ENCODE assay signal across 29 mouse cellular contexts in genomic region chr5:35417707-35418106, GRCm38 (mm10). TPM values are rescaled to one million over a fixed set of nuclear protein-coding genes. Genes with fewer than 3 reads are reported as not detected.
A peak's percentile ranks its signal among the peaks of the same experiment; 100 is the strongest.
DNase-seq lines count a peak whose midpoint lies in the region; ATAC-seq lines count a peak whose summit lies in the region.
"Had no signal": no experiment of that assay in that cellular context is flagged by ENCODE, and none has a peak within 500 bp of the region (broad histone marks: within the 10 kb centered on the region; RNA-seq: fewer than 3 reads in every experiment).

No protein-coding gene starts in this region.

- no peak overlapping the region for H3K9ac ChIP-seq in neural tube, embryonic 15.5 days (replicated peaks)
- H3K9ac ChIP-seq: forebrain, embryonic 13.5 days; heart, embryonic 13.5 days; hindbrain, embryonic 12.5 days; hindbrain, embryonic 15.5 days had no signal

- no peak overlapping the region for H3K4me3 ChIP-seq in neural tube, embryonic 15.5 days (replicated peaks)
- H3K4me3 ChIP-seq: forebrain, embryonic 10.5 days; forebrain, embryonic 13.5 days; heart, adult 2 months; heart, embryonic 10.5 days; heart, embryonic 13.5 days; hindbrain, embryonic 12.5 days; hindbrain, embryonic 15.5 days had no signal

- no peak for ATAC-seq in neural tube, embryonic 15.5 days (ENCODE audit: low FRiP score)
- ATAC-seq in megakaryocyte-erythroid progenitor cell, adult 5-6 weeks (replicated peaks; ENCODE audit: low FRiP score, low TSS enrichment, poor library complexity, severe bottlenecking): no peak
- ATAC-seq: forebrain, embryonic 13.5 days; forebrain, embryonic 16.5 days; Patski had no signal

- H3K4me1 ChIP-seq in neural tube, embryonic 15.5 days: 0 out of 2 replicates have a peak, but pooled peaks cover 3% of the 10 kb centered on the region
- H3K4me1 ChIP-seq: forebrain, embryonic 13.5 days; heart, embryonic 13.5 days had no signal

- H3K27me3 ChIP-seq in neural tube, embryonic 15.5 days (replicated peaks): peaks cover 22% of the 10 kb centered on the region

- 39% methylated on average over 7 of the region's 7 CpGs for WGBS in neural tube, embryonic 15.5 days

- H3K4me2 ChIP-seq in neural tube, embryonic 15.5 days: no peak overlapping the region
- H3K4me2 ChIP-seq: forebrain, embryonic 13.5 days; heart, embryonic 13.5 days; hindbrain, embryonic 12.5 days; hindbrain, embryonic 15.5 days had no signal

- H3K27ac ChIP-seq in neural tube, embryonic 15.5 days (replicated peaks): no peak overlapping the region
- H3K27ac ChIP-seq: forebrain, embryonic 10.5 days; forebrain, embryonic 13.5 days; heart, adult 2 months; heart, embryonic 10.5 days; heart, embryonic 13.5 days; hindbrain, embryonic 12.5 days; hindbrain, embryonic 15.5 days had no signal

- H3K36me3 ChIP-seq in neural tube, embryonic 15.5 days: no peaks in the 10 kb centered on the region
- H3K36me3 ChIP-seq: forebrain, embryonic 10.5 days; heart, embryonic 10.5 days; heart, embryonic 13.5 days; hindbrain, embryonic 12.5 days; hindbrain, embryonic 15.5 days had no signal

- peak; percentile 83 for DNase-seq in embryo, embryonic 10 days (ENCODE audit: low spot score)
- DNase-seq in embryo, embryonic 11 days: no peak
- peak; percentile 44 for DNase-seq in neural tube, embryonic 10.5 days (ENCODE audit: extremely low spot score, low spot score)
- peak; percentile 65 for DNase-seq in embryo, embryonic 9.5 days (ENCODE audit: extremely low spot score)
- no peak for DNase-seq in spleen, postnatal 14 days (ENCODE audit: low spot score in 2 of 2)
- DNase-seq: adrenal gland, postnatal 10 days; cerebellum, adult 18-20 months; cerebellum, adult 9-10 months; cerebellum, postnatal 14 days; gastrocnemius, postnatal 10 days; gastrocnemius, postnatal 36 days; heart, adult 2 months; heart, postnatal 14 days; heart, postnatal 4 days had no signal

- no peaks in the 10 kb centered on the region for H3K9me3 ChIP-seq in neural tube, embryonic 15.5 days (replicated peaks)
- H3K9me3 ChIP-seq: forebrain, embryonic 10.5 days; forebrain, embryonic 13.5 days; heart, embryonic 10.5 days; heart, embryonic 13.5 days; hindbrain, embryonic 12.5 days; hindbrain, embryonic 15.5 days had no signal

RNA-seq across cellular contexts. Expression of gene Hmx1, which starts 28.8 kb away (rescaled TPM):
- polyA plus RNA-seq in neural tube, embryonic 15.5 days (2015; fragmentation: Nextera tagmentation; extraction: Ambion mirVana): 0.73 and 1.4 TPM in 2 replicates
- not detected in 2 replicates for total RNA-seq in megakaryocyte-erythroid progenitor cell, adult 5-6 weeks (2014; fragmentation: Nextera tagmentation)
- total RNA-seq in megakaryocyte-erythroid progenitor cell, adult 5-6 weeks (2017): not detected in 2 replicates
- total RNA-seq: adrenal gland, adult 18-20 months; common myeloid progenitor, adult 5-6 weeks; gastrocnemius, adult 18-20 months; gastrocnemius, postnatal 10 days; gastrocnemius, postnatal 36 days; granulocyte monocyte progenitor cell, adult 5-6 weeks; heart, adult 2 months; heart, postnatal 14 days; heart, postnatal 4 days had no signal
- polyA plus RNA-seq: forebrain, embryonic 13.5 days; forebrain, embryonic 16.5 days; heart, adult 2 months; heart, embryonic 16.5 days; hindbrain, embryonic 15.5 days; Patski had no signal

Comparison
In these comparisons a context has a peak if more than half of its experiments do, and no peak if none do; other contexts are left out.
1. DNase-seq: peak in embryo, embryonic 10 days (single experiment), neural tube, embryonic 10.5 days (single experiment) and embryo, embryonic 9.5 days (single experiment); none in embryo, embryonic 11 days (single experiment) and spleen, postnatal 14 days (0 of 2).